Mouse (Mus musculus): ENCODE measurements around the gene Celsr1.

Gene Celsr1

DNA sequence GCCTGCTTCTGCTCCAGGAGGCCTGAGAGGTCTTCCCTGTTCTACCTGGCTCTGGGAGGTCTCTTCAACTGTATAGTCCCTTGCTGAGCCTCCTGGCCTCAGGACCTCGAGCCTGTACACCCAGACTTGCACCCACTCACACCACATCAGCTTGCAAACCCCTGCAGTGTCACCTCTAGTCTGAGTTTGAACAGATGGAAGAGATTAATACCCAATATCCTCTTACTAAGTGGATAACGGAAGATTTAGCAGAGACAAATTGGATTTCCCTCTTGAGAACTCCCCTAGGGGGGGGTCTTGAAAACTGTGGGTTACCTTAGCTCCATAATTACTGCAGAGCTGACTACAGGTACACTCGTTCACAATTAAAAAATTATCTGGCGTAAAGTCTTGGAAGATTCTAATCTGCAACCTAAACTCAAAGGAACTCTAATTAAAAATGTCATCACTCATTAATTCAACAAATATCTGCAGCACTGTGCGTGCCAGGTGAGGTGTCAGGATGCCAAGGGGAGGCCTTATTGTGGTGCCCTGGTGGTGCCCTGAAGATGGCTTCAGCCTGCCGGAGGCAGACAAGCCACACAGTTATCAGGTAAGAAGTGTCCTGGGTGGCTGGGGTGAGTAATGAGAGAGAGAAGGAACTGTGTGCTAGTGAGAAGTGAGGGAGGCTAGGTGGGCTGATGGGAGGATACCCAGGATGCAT lies 38.5 kb downstream of the Celsr1 start:
- no peak for DNase-seq (ENCODE audit: low read depth, low spot score)

DNA sequence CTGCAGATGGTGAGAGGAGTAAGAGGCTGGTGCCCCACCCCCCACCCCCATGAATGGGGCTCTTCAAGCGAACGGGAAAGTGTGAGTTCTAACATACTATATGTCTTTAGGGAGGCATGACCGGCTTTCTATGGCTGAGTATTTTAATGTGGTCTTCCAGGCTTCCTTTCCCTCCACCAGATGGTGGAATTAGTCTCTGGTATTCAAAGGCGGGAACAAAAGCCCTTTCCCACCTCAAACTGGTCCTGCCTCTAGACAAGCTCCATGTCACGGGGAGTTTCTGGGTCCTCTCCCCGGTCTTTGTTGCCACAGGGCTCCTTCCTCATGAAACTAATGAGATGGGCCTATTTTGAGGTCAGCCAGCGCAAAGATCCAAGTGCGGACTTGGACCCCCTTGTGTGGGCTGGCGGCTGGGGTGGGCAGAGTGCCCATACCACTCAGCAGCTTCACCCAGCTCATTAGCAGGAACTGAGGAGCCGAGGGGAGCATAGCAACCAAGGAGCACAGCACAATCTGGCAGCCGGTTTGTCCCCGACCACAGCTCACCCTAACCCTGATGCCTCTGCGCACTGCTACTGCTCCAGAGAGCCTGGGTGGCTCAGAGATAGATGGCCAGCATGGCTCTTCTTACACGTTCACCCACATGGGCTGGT lies 39.5 kb downstream of the Celsr1 start:
- DNase-seq (ENCODE audit: low read depth, low spot score) = no peak

DNA sequence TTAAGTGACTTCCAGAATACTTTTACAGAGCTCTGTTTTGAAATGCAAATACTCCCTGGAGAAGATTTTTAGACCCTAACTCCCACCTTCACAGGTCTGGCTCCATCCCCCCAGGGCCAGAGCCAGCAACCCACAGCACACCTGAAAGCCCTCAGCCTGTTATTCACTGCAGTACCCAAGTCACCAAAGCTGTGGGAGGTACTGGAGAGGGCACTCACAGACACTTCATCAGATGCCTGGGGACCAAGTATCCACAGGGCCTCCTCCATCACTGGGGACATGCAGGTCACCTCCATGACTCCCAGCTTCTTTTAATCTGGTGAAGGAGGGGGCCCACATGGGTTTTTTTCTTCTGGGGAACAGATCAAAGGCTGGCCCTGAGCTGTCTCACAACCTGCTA lies 40.2 kb downstream of the Celsr1 start:
- DNase-seq (ENCODE audit: low read depth, low spot score) = no peak

- no peak for DNase-seq (ENCODE audit: low read depth, low spot score)
Observed at GRCm38 (mm10) chr15:85992125-85992495, 41.5 kb downstream of the Celsr1 start.

- DNase-seq (ENCODE audit: low read depth, low spot score) = no peak
Observed at GRCm38 (mm10) chr15:85991453-85992124, 42.0 kb downstream of the Celsr1 start.

DNA sequence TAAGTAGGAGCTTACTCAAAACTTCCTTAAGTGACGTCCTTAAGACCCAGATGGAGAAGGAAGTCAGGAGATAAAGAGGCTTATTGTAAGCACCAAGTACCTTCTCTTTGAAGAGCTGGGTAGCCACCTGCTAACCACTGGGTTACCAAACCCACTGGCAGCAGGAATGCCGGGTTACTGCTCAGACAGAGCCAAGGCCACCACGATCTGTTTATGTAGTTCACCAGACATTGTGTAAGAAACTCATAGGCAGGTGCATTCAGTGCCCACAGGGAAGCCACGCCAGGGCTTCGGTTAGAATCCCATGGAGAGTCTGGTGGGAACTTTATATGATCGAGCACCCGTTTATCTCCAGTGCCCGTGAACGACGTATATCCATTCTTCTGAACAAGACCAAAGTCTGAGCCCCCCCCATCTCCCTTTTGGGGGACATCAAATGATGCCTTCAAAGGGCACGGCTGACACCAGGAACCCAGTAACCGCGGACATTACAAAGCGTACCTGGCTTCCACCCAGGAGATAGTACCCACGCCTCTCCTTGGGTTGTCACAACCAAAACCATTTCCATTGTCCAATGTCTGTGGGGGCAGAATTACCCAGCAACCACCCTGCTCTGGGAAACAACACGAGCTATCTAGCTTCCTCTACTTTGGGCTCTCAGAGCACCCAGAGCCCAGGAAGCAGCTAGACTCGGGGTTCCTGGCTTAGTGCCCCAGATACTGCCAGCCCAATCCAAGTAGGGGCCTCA lies 42.7 kb downstream of the Celsr1 start:
- DNase-seq (ENCODE audit: low read depth, low spot score) = no peak

- no peak for DNase-seq (ENCODE audit: low read depth, low spot score)
Observed at GRCm38 (mm10) chr15:85987896-85988295, 45.7 kb downstream of the Celsr1 start.

GRCm38 (mm10) chr15:85986170-85986569 lies 47.4 kb downstream of the Celsr1 start:
- DNase-seq (ENCODE audit: low read depth, low spot score) = no peak

- DNase-seq (ENCODE audit: low read depth, low spot score) = no peak
Observed at GRCm38 (mm10) chr15:85985601-85986000, 48.0 kb downstream of the Celsr1 start.

DNA sequence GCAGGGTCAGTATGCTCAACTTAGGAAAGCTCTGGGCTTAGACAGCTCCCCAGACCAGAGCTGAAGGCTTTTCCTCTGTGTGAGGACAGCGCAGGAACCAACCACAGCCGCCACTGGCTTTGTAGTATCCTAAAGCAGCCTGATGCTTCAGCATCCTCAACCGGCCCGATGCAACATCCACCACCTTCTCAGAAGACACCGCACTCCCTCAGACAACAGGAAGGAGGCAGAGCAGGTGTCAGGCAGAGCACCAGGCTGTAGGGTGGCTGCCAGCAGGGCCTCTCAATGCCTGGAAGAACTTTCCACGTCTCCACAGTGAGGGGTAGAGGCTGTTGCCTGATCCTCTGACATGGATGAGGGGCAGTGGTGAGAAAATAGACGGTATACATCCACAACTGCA lies 50.4 kb downstream of the Celsr1 start:
- DNase-seq (ENCODE audit: low read depth, low spot score) = no peak

DNA sequence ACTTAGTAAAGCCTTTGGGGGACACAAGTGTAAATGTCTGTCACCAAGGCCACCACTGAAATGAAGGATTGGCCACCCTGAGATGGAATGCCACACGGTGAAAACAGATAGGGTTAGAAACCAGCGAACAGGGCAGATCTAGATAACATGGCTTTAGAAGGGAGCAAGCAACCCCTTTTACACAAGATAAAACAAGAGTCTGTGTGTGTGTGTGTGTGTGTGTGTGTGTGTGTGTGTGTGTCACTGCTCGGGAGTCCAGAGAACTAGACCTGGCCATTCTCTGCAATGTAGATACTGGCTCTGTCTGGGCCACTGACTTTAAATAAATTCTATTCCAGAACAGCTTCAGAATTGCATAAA lies 51.2 kb downstream of the Celsr1 start:
- no peak for DNase-seq (ENCODE audit: low read depth, low spot score)

GRCm38 (mm10) chr15:85981768-85982415 lies 51.7 kb downstream of the Celsr1 start:
- no peak for DNase-seq (ENCODE audit: low read depth, low spot score)

DNA sequence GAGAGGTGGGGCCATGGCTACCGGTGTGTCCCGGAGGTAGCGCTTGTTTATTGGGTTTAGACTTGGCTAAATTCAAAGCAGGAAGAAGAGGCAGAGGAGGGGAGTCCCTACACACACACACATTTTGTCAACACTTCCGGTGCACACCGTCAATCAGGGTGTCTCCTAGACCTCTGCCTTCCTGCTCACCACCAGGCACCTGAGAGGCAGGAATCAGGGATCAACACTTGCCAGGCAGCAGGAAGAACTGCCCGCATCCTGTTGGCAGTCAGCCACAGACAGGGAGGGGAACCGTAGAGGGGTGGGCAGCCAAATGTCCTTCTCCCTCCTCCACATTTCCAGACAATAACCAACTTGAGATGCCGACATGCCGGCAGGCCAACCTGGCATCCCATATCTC lies 56.5 kb downstream of the Celsr1 start:
- DNase-seq (ENCODE audit: low read depth, low spot score) = peak; percentile 2

DNA sequence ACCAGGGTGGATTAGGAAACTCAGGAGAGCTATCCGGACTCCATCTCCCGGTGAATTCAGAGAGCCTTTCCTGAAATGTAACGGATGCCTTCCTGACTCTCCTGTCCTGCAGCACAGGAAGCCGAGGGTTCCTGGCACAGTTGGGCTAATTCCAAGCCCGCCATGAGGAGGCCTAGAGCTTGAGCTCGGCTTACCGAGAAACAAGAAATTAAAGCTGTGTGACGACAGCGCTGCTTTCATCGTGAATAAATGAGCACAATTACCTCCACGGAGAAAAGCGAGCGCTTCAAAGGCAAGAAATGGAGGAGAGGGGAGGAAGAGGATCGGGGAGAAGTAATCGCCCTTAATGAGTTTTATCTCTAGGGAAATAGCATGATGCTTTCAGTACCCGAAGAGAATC lies 57.8 kb downstream of the Celsr1 start:
- DNase-seq (ENCODE audit: low read depth, low spot score) = no peak

GRCm38 (mm10) chr15:85971596-85971995 lies 62.0 kb downstream of the Celsr1 start:
- no peak for DNase-seq (ENCODE audit: low read depth, low spot score)

DNA sequence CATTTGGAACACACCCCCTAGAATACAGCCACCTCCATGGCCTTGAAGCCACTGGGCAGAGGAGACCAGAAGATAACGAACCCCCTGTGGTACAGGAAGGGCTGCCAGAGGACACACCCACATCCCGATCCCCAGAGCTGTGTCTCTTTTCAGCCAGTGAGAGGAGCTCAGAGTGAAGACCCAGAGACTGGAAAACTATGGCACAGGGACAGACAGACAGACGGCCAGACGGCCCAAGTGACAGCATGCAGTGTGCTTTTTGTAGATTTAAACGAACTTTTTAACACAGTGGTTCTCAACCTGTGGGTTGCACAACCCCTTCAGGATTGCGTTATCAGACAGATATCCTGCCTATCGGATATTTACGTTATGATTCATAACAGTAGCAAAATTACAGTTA lies 63.1 kb downstream of the Celsr1 start:
- no peak for DNase-seq (ENCODE audit: low read depth, low spot score)

- DNase-seq (ENCODE audit: low read depth, low spot score) = peak; percentile 21
Observed at GRCm38 (mm10) chr15:85969707-85970153, 63.8 kb downstream of the Celsr1 start.

- no peak for DNase-seq (ENCODE audit: low read depth, low spot score)
Observed at GRCm38 (mm10) chr15:85969291-85969690, 64.3 kb downstream of the Celsr1 start.

GRCm38 (mm10) chr15:85966032-85966431 lies 67.5 kb downstream of the Celsr1 start:
- DNase-seq (ENCODE audit: low read depth, low spot score) = no peak

GRCm38 (mm10) chr15:85963279-85963840 lies 70.2 kb downstream of the Celsr1 start:
- DNase-seq (ENCODE audit: low read depth, low spot score) = no peak

GRCm38 (mm10) chr15:85962691-85963090 lies 70.9 kb downstream of the Celsr1 start:
- DNase-seq (ENCODE audit: low read depth, low spot score) = no peak
